Mouse (Mus musculus) cerebellum, adult 11 months (tissue): ENCODE measurements around the gene Camkk2.

Experiments
- DNase-seq: peaks from one replicate; pipeline ENCODE4 v3.0.0; 2022

The Camkk2 gene

DNA sequence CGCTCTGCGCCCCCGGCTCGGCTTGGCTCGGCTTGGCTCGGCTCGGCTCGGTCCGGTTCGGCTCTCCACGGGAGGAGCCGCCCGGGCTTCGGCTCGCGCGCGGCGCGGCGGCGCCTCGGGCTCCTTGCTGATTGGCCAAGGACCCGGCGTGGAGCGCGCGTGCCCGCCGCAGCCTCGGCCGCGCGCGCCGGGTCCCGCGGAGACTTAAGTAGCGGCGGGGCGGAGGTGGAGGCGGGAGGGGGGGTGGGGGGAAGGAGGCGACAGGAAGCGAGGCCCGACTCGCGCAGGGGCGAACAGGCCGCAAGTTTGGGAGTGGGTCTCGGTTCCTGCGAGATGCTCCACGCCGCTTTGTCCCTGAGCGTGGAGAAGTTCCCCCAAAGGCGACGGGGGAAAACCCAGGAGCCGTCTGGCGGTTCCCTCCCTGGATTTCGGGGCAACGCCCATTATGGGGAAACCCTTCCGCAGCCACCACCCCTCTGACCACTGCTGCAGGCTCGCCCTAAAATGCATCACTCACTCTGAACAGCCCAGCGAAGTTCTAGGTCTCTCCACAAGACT lies at the start of gene Camkk2:
Camkk2 (minus strand) TSS at position 133 of the 558 bp plus-strand sequence.
- peak; percentile 84 for DNase-seq

DNA sequence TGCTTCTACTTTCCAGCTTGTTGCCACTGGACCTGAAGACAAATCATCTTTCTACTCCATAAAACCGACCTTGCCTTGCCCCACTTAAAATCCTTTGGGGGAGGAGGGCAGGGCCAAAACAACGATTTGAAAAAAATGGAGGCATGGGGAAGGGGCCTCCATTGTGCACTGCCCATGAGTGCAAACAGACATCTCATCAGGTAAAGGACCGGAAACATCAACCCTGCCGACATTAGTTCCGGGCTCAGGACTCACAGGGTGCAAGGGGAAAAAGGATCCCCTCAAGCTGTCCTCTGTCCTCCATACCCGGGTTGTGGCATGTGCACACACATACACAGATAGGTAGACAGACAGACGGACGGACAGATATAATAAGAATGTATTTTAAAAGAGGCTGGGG lies 45.9 kb upstream of the Camkk2 start:
- DNase-seq, result no peak

GRCm38 (mm10) chr5:122824450-122824849 lies 45.2 kb upstream of the Camkk2 start:
- DNase-seq, result no peak

DNA sequence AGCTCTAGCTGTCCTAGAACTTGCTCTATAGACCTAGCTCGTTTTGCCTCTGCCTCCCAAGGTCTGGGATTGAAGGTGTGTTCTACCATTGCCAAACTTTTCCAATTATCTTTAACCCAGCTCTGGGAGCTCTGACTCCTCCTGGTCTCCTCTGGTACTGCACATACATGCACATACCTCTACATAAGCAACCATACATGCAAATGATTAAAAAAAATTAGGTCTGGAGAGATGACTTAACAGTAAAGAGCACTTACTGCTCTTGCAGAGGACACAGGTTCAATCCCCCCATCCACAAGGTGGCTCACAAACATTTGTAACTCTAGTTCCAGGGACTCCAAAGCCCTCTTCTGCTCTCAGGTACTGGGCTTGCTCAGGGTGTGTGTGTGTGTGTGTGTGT lies 44.8 kb upstream of the Camkk2 start:
- DNase-seq, result no peak

- DNase-seq, result no peak
Observed at GRCm38 (mm10) chr5:122822441-122822840, 43.2 kb upstream of the Camkk2 start.

- DNase-seq, result no peak
Observed at GRCm38 (mm10) chr5:122821524-122821885, 42.3 kb upstream of the Camkk2 start.

- peak; percentile 91 for DNase-seq
Observed at GRCm38 (mm10) chr5:122820777-122821523, 41.7 kb upstream of the Camkk2 start, which contains the start of gene Anapc5. Anapc5 (minus strand) TSS chr5:122821339.

GRCm38 (mm10) chr5:122812699-122813098 lies 33.5 kb upstream of the Camkk2 start:
- DNase-seq, result no peak

- DNase-seq, result peak; percentile 53
Observed at GRCm38 (mm10) chr5:122811364-122812079, 32.3 kb upstream of the Camkk2 start.

DNA sequence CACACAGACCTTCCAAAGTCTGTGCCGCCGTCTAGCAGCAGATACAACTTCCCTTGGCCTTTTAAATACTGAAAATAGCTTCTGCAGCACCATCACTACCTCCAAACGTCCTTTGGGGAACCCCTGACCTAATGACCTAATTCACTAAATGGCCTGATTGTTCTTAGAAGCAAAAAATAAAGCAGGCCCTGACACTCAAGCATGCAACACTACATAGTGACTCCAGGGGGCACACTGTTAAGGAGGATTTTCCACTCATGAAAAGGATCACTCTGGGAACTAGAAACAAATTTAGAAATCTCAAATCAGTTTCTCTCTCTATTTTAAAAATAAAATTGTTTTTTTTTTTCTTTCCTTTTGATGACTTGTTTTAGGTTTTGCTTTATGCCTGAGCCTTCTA lies 26.3 kb upstream of the Camkk2 start:
- no peak for DNase-seq

GRCm38 (mm10) chr5:122802706-122803105 lies 23.5 kb upstream of the Camkk2 start:
- no peak for DNase-seq

- no peak for DNase-seq
Observed at GRCm38 (mm10) chr5:122801684-122802083, 22.5 kb upstream of the Camkk2 start.

DNA sequence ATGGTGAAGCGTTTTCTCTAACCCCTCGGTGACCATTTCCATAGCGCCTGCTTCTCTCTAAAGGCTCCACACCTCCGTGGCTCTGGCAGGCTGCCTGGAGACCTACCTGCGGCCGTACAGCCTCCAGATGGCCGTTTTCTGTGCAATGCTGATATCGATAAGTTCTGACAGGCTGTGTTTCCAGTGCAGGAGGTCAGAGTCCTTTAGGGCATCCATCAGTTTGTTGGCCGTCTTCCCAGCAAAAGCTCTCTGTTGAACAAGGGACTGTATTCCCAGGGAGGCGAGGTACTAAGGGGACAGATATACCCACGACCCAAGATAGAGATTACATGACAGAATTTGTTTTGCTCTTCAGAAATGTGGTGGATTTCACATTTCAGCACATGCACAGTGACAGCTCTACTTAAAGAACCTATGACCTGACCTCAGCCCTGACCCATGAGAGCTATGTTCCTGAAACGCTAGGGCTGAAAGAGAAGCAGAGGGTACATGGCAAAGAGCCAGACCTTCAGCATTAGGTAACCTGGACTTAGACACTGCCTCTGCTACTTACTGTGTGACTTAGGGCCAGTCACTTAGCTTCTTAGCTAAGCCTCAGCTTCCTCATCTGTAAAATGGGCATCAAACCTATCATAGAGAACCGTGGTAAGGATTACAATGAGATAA lies 21.3 kb upstream of the Camkk2 start:
- peak; percentile 71 for DNase-seq

- DNase-seq, result peak; percentile 35
Observed at GRCm38 (mm10) chr5:122799379-122800344, 20.5 kb upstream of the Camkk2 start.

- peak; percentile 43 for DNase-seq
Observed at GRCm38 (mm10) chr5:122798557-122799378, 19.6 kb upstream of the Camkk2 start.

DNA sequence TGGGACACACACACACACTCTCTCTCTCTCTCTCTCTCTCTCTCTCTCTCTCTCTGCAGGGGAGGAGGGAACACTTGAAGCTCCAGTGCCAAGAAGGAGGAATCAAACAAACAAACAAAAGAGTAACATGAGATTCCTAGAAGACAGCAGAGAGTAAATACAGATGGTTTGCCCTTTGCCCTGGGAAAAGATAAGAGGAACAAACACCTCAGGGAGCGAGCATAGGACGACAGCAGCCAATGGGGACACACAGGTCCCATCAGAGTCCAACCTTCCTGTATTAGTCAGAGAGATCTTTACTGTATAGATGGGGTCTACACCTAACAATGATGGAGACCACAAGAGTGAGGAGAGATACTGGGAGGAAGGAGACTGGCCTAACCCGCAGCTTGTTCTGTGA lies 18.7 kb upstream of the Camkk2 start:
- no peak for DNase-seq

GRCm38 (mm10) chr5:122788696-122789095 lies 9.5 kb upstream of the Camkk2 start:
- no peak for DNase-seq

DNA sequence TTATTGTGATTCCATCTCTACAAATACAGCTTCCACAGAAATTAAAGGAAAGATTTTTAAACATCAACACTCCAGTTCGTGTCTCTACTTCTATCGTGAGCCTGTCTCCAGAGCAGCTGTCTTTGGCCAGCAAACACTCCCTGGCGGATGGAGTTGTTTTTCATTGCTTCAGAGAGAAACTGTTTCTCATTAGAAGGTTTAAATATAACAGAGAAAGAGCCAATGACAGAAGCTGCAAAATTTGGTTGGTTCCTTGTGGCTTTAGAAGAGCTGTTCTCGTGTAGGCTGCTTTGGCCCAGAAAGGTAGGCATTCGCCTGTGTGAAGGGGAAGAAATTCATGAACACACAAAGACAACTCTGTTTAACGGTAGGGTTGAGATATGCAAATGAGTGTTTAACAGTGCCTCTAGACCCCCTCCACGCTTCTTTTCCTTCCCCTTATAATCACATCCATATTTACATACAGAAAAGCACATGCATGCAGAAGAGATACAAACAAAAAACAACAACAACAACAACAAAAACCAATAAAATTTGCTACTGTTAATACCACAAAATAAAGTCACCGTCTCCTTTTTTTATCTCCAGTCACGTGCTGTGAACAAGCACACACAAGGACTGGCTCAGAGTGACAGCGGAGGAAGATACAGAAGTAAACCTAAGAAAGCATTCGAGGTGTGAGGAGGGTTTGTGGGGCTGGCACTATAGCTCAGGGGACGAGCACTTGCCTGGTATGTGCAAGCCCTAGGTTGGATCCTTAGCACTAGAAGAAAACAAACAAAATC lies 7.0 kb upstream of the Camkk2 start:
- no peak for DNase-seq

- DNase-seq, result no peak
Observed at GRCm38 (mm10) chr5:122783726-122784406, 4.7 kb upstream of the Camkk2 start.

GRCm38 (mm10) chr5:122782066-122782465 lies 2.9 kb upstream of the Camkk2 start:
- DNase-seq, result no peak
